Mouse (Mus musculus) spleen, adult 2 months (tissue): ENCODE measurements around the gene Wnt3.
"Not testable (repeated sequence)": the region's sequence is repeated elsewhere in the genome, so short reads cannot be mapped to it uniquely, and the experiment has no call there.

Source experiments
- CTCF ChIP-seq: fragments of 200-500 bp; IDR thresholded peaks from 2 replicates; pipeline ENCODE4 v1.5.1; 2011; ENCODE audit warnings: mild to moderate bottlenecking, inconsistent platforms; ENCODE audit not compliant: insufficient read depth, insufficient read length, insufficient replicate concordance; ENCODE audit errors: extremely low read depth
- POLR2A ChIP-seq: fragments of 200-500 bp; IDR thresholded peaks from 2 replicates; pipeline ENCODE4 v1.6.1; 2011; ENCODE audit warnings: low read depth, low read length, inconsistent platforms

DNA sequence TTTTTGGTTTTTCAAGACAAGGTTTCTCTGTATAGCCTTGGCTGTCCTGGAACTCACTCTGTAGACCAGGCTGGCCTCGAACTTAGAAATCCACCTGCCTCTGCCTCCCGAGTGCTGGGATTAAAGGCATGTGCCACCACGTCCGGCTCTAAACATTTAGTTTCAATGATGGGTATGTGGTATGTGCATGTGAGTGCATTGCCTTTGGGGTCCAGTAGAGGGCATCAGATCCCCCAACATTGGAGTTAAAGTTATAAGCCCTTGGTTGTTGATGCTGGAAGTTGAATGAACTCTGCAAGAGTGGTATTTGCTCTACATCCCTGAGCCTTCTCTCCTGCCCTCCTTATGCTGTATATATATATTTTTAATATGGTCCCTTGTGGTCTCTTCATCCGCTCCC lies 13.1 kb upstream of the Wnt3 start:
- not testable (repeated sequence) for TF ChIP-seq CTCF, POLR2A
